Mouse (Mus musculus) hindbrain, embryonic 11.5 days (tissue): ENCODE data around the gene Gm4969. TPM values are rescaled to one million over a fixed set of nuclear protein-coding genes. Genes with fewer than 3 reads are reported as not detected.

ENCODE experiments used
- ATAC-seq: fragments of 200-750 bp; cut with Nextera tagmentation; 2 replicates; pipeline ENCODE4 v1.8.0; 2017; ENCODE audit warnings: mild to moderate bottlenecking, moderate TSS enrichment, moderate library complexity; ENCODE audit not compliant: low FRiP score
- DNase-seq: peaks from one replicate; pipeline ENCODE4 v3.0.0-alpha.2; 2015; ENCODE audit warnings: low spot score
- H3K27ac ChIP-seq: fragments of 300-500 bp; sonication (generic); 2 replicates; pipeline ENCODE4 v1.5.1; 2014; ENCODE audit warnings: mild to moderate bottlenecking, low read depth, low read length
- H3K27me3 ChIP-seq: fragments of 300-500 bp; sonication (generic); 2 replicates; pipeline ENCODE4 v1.6.1; 2014; ENCODE audit warnings: mild to moderate bottlenecking, low read length, moderate library complexity, mixed read lengths; ENCODE audit not compliant: control insufficient read depth, insufficient read depth
- H3K36me3 ChIP-seq: fragments of 300-500 bp; sonication (generic); 2 replicates; pipeline ENCODE4 v1.6.1; 2014; ENCODE audit warnings: mild to moderate bottlenecking, low read length, moderate library complexity, mixed read lengths; ENCODE audit not compliant: control insufficient read depth, insufficient read depth
- H3K4me1 ChIP-seq: fragments of 300-500 bp; sonication (generic); replicated peaks from 2 replicates; pipeline ENCODE4 v1.6.1; 2014; ENCODE audit warnings: low read length, mixed read lengths; ENCODE audit not compliant: control insufficient read depth, insufficient read depth
- H3K4me2 ChIP-seq: fragments of 300-500 bp; sonication (generic); replicated peaks from 2 replicates; pipeline ENCODE4 v1.6.1; 2014; ENCODE audit warnings: mild to moderate bottlenecking, low read depth, low read length
- H3K4me3 ChIP-seq: fragments of 300-500 bp; sonication (generic); 2 replicates; pipeline ENCODE4 v1.5.1; 2014; ENCODE audit warnings: low read depth, low read length
- H3K9ac ChIP-seq: fragments of 300-500 bp; sonication (generic); 2 replicates; pipeline ENCODE4 v1.6.1; 2014; ENCODE audit warnings: low read depth, low read length
- H3K9me3 ChIP-seq: fragments of 300-500 bp; sonication (generic); 2 replicates; pipeline ENCODE4 v1.6.1; 2016; ENCODE audit warnings: low read length; ENCODE audit not compliant: control insufficient read depth
- WGBS: fragments of 180-500 bp; shearing (Covaris S2); extraction: QIAGEN DNeasy Blood & Tissue Kit; methylation state at CpG from one replicate; pipeline ENCODE4 v1.1.7; 2014; 5-methylcytosine and 5-hydroxymethylcytosine counted together
- polyA plus RNA-seq: library from polyadenylated mRNA; unstranded; fragments of >200 nt; fragmentation: Nextera tagmentation; extraction: Ambion mirVana; gene quantifications from 2 replicates; pipeline ENCODE4 v1.2.1, GENCODE M21; 2014

Gm4969 gene
- polyA plus RNA-seq, 1 experiment from 2014 or later = 1.0 TPM

DNA sequence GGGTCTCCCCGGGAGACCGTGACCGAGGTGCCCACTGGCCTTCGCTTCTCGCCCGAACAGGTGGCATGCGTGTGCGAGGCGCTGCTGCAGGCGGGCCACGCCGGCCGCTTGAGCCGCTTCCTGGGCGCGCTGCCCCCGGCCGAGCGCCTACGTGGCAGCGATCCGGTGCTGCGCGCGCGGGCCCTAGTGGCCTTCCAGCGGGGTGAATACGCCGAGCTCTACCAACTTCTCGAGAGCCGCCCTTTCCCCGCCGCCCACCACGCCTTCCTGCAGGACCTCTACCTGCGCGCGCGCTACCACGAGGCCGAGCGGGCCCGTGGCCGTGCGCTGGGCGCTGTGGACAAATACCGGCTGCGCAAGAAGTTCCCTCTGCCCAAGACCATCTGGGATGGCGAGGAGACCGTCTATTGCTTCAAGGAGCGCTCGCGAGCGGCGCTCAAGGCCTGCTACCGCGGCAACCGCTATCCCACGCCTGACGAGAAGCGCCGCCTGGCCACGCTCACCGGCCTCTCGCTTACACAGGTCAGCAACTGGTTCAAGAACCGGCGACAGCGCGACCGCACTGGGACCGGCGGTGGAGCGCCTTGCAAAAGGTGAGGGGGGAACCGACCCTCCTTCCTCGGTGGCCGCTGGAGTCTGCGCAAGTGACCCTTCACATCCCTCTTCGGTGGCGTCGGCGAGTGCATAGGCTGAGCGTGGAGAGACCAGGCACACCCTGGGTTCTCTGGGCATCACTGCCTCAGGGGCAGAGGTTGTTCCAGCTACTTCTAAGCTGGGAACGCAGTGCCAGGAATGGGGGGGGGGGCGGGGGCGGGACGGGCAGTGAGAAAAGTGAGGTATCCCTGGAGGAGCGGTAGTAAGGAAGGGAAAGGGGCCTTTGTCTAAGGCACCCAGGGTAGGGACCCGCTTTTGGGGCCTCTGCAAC, 23.1 kb downstream of the Gm4969 start:
- H3K4me1 ChIP-seq = peaks cover 14% of the 10 kb centered on the region; the same call in 1 of the 2 replicates
- peak overlapping the region; percentile 94 for H3K27ac ChIP-seq
- peak; percentile 75 for DNase-seq
- ATAC-seq = 0 out of 2 replicates have a peak, but pooled peaks have one; percentile 2
- H3K9ac ChIP-seq = peak overlapping the region; percentile 90
- 0 out of 2 replicates have a peak, but pooled peaks cover 2% of the 10 kb centered on the region for H3K36me3 ChIP-seq
- peak overlapping the region; percentile 72 for H3K4me3 ChIP-seq
- H3K9me3 ChIP-seq = no peaks in the 10 kb centered on the region
- 1% methylated on average over 69 of the region's 87 CpGs for WGBS
- H3K4me2 ChIP-seq = peak overlapping the region; percentile 99
- peaks cover 7% of the 10 kb centered on the region; the same call in 1 of the 2 replicates for H3K27me3 ChIP-seq

DNA sequence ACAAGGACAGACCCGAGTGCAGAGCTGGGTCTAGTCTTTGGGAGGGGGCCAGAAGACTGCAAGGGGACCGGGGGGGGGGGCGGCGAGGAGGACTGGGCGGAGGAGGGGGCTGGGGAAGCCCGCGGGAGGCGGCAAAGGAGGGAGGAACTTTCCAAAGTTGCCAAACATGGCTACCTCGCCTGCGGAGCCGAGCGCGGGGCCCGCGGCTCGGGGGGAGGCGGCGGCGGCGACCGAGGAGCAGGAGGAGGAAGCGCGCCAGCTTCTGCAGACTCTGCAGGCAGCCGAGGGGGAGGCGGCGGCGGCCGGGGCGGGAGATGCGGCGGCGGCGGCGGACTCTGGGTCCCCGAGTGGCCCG, 23.7 kb downstream of the Gm4969 start, which contains the start of gene Six5:
TSS of gene Six5 (plus strand) at position 124 of the 355 bp plus-strand sequence.
- 0% methylated on average over 2 of the region's 36 CpGs for WGBS
- H3K4me2 ChIP-seq = peak within 1 kb of the TSS; percentile 99
- H3K4me1 ChIP-seq = peaks cover 14% of the 10 kb centered on the region; the same call in 1 of the 2 replicates
- ATAC-seq (no peak), DNase-seq (no peak)
- H3K36me3 ChIP-seq = 0 out of 2 replicates have a peak, but pooled peaks cover 2% of the 10 kb centered on the region
- H3K9ac ChIP-seq = peak within 1 kb of the TSS; percentile 90
- peak within 1 kb of the TSS; percentile 94 for H3K27ac ChIP-seq
- H3K4me3 ChIP-seq = peak within 1 kb of the TSS; percentile 72
- H3K27me3 ChIP-seq = peaks cover 7% of the 10 kb centered on the region; the same call in 1 of the 2 replicates
- no peaks in the 10 kb centered on the region for H3K9me3 ChIP-seq

DNA sequence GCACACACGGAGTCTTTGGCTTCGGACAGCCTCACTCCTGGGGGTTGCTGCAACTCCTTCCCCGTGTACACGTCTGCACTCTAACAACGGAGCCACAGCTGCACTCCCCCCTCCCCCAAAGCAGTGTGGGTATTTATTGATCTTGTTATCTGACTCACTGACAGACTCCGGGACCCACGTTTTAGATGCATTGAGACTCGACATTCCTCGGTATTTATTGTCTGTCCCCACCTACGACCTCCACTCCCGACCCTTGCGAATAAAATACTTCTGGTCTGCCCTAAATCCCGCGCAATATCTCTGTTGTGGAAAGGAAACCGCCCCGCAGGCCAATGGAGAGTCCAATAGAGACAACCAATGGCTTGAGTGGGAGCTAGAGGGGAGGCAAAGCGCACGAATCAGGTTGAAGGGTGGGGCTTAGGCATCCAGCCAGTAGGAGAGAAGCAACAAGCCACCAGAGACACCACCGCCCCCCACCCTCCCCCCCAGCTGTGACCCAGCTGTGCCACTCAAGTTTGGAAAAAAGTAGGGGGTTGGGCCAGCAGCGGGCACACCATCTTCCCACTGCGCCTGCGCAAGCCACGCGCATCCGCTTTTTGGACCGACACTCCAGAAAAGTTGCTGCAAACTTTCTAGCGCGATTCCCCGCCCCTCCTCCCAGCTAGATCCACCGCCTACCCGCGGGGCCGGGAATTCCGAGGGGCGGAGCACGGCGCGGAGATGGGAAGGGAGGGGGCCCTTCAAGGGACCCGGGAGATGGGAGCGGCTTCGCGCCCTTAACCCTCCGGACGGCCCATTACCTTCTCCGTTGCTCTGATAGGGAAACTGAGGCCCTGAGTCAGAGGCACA, 24.4 kb downstream of the Gm4969 start:
- peak overlapping the region; percentile 99 for H3K4me2 ChIP-seq
- peak; percentile 96 for DNase-seq
- no peaks in the 10 kb centered on the region for H3K9me3 ChIP-seq
- H3K4me1 ChIP-seq = peaks cover 14% of the 10 kb centered on the region; the same call in 1 of the 2 replicates
- under 1% methylated on average over 43 of the region's 45 CpGs for WGBS
- H3K27me3 ChIP-seq = peaks cover 7% of the 10 kb centered on the region; the same call in 1 of the 2 replicates
- peak overlapping the region; percentile 94 for H3K27ac ChIP-seq
- H3K9ac ChIP-seq = peak overlapping the region; percentile 90
- peak; percentile 89 for ATAC-seq
- H3K4me3 ChIP-seq = peak overlapping the region; percentile 72
- H3K36me3 ChIP-seq = 0 out of 2 replicates have a peak, but pooled peaks cover 2% of the 10 kb centered on the region

DNA sequence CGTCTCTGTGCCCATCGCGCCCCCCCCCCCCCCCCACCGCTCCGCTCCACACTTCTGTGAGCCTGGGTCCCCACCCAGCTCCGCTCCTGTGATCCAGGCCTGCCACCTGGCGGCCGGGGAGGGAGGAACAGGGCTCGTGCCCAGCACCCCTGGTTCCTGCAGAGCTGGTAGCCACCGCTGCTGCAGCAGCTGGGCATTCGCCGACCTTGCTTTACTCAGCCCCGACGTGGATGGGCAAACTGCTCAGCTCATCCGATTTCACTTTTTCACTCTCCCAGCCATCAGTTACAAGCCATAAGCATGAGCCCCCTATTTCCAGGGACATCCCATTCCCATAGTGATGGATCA, 25.0 kb downstream of the Gm4969 start:
- Histone ChIP-seq H3K27me3 (peaks cover 7% of the 10 kb centered on the region; the same call in 1 of the 2 replicates), H3K27ac (peak overlapping the region; percentile 62), H3K4me2 (peak overlapping the region; percentile 99), H3K4me1 (peaks cover 14% of the 10 kb centered on the region; the same call in 1 of the 2 replicates), H3K36me3 (0 out of 2 replicates have a peak, but pooled peaks cover 2% of the 10 kb centered on the region), H3K9ac (peak overlapping the region; percentile 56; the same call in 1 of the 2 replicates), H3K4me3 (peak overlapping the region; percentile 72), H3K9me3 (no peaks in the 10 kb centered on the region)
- 0% methylated on average over 9 of the region's 15 CpGs for WGBS
- peak; percentile 60 for ATAC-seq
- DNase-seq = peak; percentile 87

DNA sequence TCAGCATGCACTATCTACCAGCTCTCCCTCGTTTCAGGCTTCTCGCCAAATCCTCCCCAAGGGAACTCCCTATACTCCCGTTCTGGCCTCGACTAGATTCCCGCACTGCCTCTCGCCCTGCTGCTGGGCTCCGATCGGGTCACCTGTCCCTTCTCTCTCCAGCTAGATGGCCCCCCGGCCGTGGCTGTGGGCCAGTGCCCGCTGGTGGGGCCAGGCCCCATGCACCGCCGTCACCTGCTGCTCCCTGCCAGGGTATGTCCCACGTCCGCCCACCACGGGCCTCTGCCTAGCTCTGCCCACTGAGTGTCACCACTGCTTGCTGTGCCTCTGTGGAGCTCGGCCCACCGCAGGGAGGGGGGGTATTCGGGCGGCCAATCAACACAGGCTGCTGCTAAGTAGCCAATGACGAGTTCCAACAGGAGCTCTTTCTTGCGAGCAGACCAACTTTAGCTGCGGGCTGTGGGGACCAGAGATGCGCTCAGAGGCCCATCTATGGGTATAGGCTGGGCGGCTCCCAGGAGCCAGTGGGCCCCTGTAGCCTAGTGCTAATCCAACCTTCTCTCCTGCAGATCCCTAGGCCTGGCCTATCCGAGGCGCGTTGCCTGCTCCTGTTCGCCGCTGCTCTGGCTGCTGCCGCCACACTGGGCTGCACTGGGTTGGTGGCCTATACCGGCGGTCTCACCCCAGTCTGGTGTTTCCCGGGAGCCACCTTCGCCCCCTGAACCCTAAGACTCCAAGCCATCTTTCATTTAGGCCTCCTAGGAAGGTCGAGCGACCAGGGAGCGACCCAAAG, 25.6 kb downstream of the Gm4969 start:
- Histone ChIP-seq H3K9ac (peak overlapping the region; percentile 56; the same call in 1 of the 2 replicates), H3K27me3 (peaks cover 7% of the 10 kb centered on the region; the same call in 1 of the 2 replicates), H3K4me1 (peaks cover 14% of the 10 kb centered on the region; the same call in 1 of the 2 replicates), H3K4me3 (peak overlapping the region; percentile 72), H3K27ac (peak overlapping the region; percentile 43; the same call in 1 of the 2 replicates), H3K36me3 (0 out of 2 replicates have a peak, but pooled peaks cover 2% of the 10 kb centered on the region), H3K9me3 (no peaks in the 10 kb centered on the region), H3K4me2 (peak overlapping the region; percentile 99)
- peak; percentile 45 for ATAC-seq
- 3% methylated on average over 37 of the region's 38 CpGs for WGBS
- peak; percentile 71 for DNase-seq

DNA sequence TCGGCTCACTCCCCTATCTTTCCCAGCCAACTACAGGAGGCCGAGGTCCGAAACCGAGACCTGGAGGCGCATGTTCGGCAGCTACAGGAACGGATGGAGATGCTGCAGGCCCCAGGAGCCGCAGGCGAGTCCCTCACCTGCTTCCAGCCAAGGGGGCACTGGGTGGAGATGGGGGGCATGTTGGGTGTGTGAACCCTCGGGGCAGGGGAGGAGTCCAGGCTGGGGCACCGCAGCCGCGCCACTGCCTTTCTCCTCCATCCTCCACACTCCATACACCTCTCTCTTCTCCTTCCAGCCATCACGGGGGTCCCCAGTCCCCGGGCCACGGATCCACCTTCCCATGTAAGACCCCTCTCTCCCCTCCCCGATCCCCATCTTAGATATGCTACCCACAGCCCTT, 26.3 kb downstream of the Gm4969 start:
- Histone ChIP-seq H3K9me3 (no peaks in the 10 kb centered on the region), H3K27ac (no peak overlapping the region), H3K4me3 (no peak overlapping the region), H3K27me3 (peaks cover 7% of the 10 kb centered on the region; the same call in 1 of the 2 replicates), H3K9ac (peak overlapping the region; percentile 20), H3K4me1 (peaks cover 14% of the 10 kb centered on the region; the same call in 1 of the 2 replicates), H3K4me2 (peak overlapping the region; percentile 99), H3K36me3 (no peaks in the 10 kb centered on the region)
- 27% methylated on average over 17 of the region's 17 CpGs for WGBS
- ATAC-seq (no peak), DNase-seq (no peak)

DNA sequence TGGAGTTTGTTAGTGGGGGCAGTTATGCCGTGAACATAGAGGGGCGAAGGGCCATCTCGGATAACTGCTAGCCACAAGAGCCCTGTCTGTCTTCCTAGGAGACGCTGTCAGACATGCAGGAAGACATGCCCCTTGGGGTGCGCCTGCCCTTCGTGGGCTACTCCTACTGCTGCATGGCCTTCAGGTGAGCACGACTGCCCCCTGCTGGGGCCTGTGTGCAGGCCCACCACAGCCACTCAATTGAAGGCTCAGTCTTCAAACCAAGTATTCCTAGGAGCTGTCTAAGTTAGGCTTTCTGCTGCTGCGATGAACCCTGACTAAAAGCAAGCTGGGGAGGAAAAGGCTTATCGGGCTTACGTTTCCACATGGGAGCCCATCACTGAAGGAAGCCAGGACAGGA, 29.4 kb downstream of the Gm4969 start:
- WGBS = 49% methylated on average over 10 of the region's 10 CpGs
- Histone ChIP-seq H3K9me3 (no peaks in the 10 kb centered on the region), H3K36me3 (no peaks in the 10 kb centered on the region), H3K4me2 (no peak overlapping the region), H3K4me1 (peaks cover 9% of the 10 kb centered on the region; the same call in 1 of the 2 replicates), H3K27me3 (peaks cover 7% of the 10 kb centered on the region; the same call in 1 of the 2 replicates), H3K9ac (no peak overlapping the region), H3K4me3 (no peak overlapping the region), H3K27ac (no peak overlapping the region)
- ATAC-seq = no peak
- DNase-seq = peak; percentile 85
